ENCODE assay signal across 9 mouse cellular contexts in genomic region chr1:74313049-74313692, GRCm38 (mm10). TPM values are rescaled to one million over a fixed set of nuclear protein-coding genes. Genes with fewer than 3 reads are reported as not detected.
DNase-seq lines count a peak whose midpoint lies in the region; ATAC-seq and TF ChIP-seq lines count a peak whose summit lies in the region.
"Had no signal": no experiment of that assay in that cellular context is flagged by ENCODE, and none has a peak within 500 bp of the region (broad histone marks: within the 10 kb centered on the region; RNA-seq: fewer than 3 reads in every experiment).

No protein-coding gene starts in this region.

- no peaks in the 10 kb centered on the region for H3K4me1 ChIP-seq in forebrain, embryonic 16.5 days (replicated peaks; ENCODE audit: control insufficient read depth, insufficient read depth, low read length)
- no peaks in the 10 kb centered on the region for H3K4me1 ChIP-seq in limb, embryonic 13.5 days
- H3K4me1 ChIP-seq in midbrain, embryonic 14.5 days (ENCODE audit: control insufficient read depth, insufficient read depth, low read length) = no peaks in the 10 kb centered on the region
- peaks cover 4% of the 10 kb centered on the region for H3K4me1 ChIP-seq in stomach, postnatal 0 days (replicated peaks; ENCODE audit: control insufficient read depth, insufficient read depth)

- 2% methylated on average over 3 of the region's 3 CpGs for WGBS in forebrain, embryonic 16.5 days
- WGBS in limb, embryonic 13.5 days = 5% methylated on average over 3 of the region's 3 CpGs
- WGBS in midbrain, embryonic 14.5 days = 4% methylated on average over 3 of the region's 3 CpGs
- WGBS in stomach, postnatal 0 days = 3% methylated on average over 3 of the region's 3 CpGs

- H3K4me2 ChIP-seq in forebrain, embryonic 16.5 days (ENCODE audit: low read length) = no peak overlapping the region
- no peak overlapping the region for H3K4me2 ChIP-seq in limb, embryonic 13.5 days (replicated peaks)
- no peak overlapping the region for H3K4me2 ChIP-seq in midbrain, embryonic 14.5 days (ENCODE audit: low read length)
- no peak overlapping the region for H3K4me2 ChIP-seq in stomach, postnatal 0 days (replicated peaks; ENCODE audit: low read depth)

- ATAC-seq in forebrain, embryonic 16.5 days = peak; percentile 72
- ATAC-seq in inflammation-experienced regulatory T-cells, adult 6 months = peak; percentile 83
- peak; percentile 57; the same call in 1 of the 2 replicates for ATAC-seq in limb, embryonic 13.5 days (ENCODE audit: low FRiP score, low read depth)
- ATAC-seq in midbrain, embryonic 14.5 days (ENCODE audit: low FRiP score, low TSS enrichment) = no peak
- ATAC-seq in stomach, postnatal 0 days (ENCODE audit: low FRiP score, low TSS enrichment) = peak; percentile 28; the same call in 1 of the 2 replicates

- H3K36me3 ChIP-seq in forebrain, embryonic 16.5 days (ENCODE audit: control insufficient read depth, insufficient read depth) = no peaks in the 10 kb centered on the region
- H3K36me3 ChIP-seq in limb, embryonic 13.5 days = no peaks in the 10 kb centered on the region
- no peaks in the 10 kb centered on the region for H3K36me3 ChIP-seq in midbrain, embryonic 14.5 days (ENCODE audit: control insufficient read depth, insufficient read depth, low read length)
- H3K36me3 ChIP-seq in stomach, postnatal 0 days (ENCODE audit: control insufficient read depth, insufficient read depth, low read length) = no peaks in the 10 kb centered on the region

- H3K9ac ChIP-seq in forebrain, embryonic 16.5 days (replicated peaks; ENCODE audit: low read depth, low read length) = no peak overlapping the region
- H3K9ac ChIP-seq in limb, embryonic 13.5 days = no peak overlapping the region
- H3K9ac ChIP-seq in midbrain, embryonic 14.5 days (replicated peaks; ENCODE audit: low read length) = no peak overlapping the region
- H3K9ac ChIP-seq in stomach, postnatal 0 days (ENCODE audit: low read length) = no peak overlapping the region

- H3K4me3 ChIP-seq in gastrocnemius, adult 2 months = no peak overlapping the region
- H3K4me3 ChIP-seq in forebrain, embryonic 16.5 days (replicated peaks; ENCODE audit: low read length) = no peak overlapping the region
- no peak overlapping the region for H3K4me3 ChIP-seq in limb, embryonic 13.5 days
- H3K4me3 ChIP-seq in midbrain, embryonic 14.5 days (replicated peaks; ENCODE audit: low read depth, low read length) = no peak overlapping the region
- H3K4me3 ChIP-seq in stomach, postnatal 0 days (ENCODE audit: low read depth, low read length) = no peak overlapping the region

- no peaks in the 10 kb centered on the region for H3K27me3 ChIP-seq in forebrain, embryonic 16.5 days (replicated peaks; ENCODE audit: control insufficient read depth, insufficient read depth, low read length)
- no peaks in the 10 kb centered on the region for H3K27me3 ChIP-seq in limb, embryonic 13.5 days
- H3K27me3 ChIP-seq in midbrain, embryonic 14.5 days (ENCODE audit: control insufficient read depth, insufficient read depth, low read length) = no peaks in the 10 kb centered on the region
- no peaks in the 10 kb centered on the region for H3K27me3 ChIP-seq in stomach, postnatal 0 days (ENCODE audit: control insufficient read depth, insufficient read depth, low read length)

- H3K27ac ChIP-seq in gastrocnemius, adult 2 months = no peak overlapping the region
- H3K27ac ChIP-seq in forebrain, embryonic 16.5 days (ENCODE audit: low read length) = no peak overlapping the region
- no peak overlapping the region for H3K27ac ChIP-seq in limb, embryonic 13.5 days
- H3K27ac ChIP-seq in midbrain, embryonic 14.5 days (replicated peaks; ENCODE audit: low read depth, low read length) = no peak overlapping the region
- H3K27ac ChIP-seq in stomach, postnatal 0 days (replicated peaks) = no peak overlapping the region

- peak; percentile 48 for DNase-seq in gastrocnemius, adult 2 months
- DNase-seq in gastrocnemius, postnatal 10 days = no peak
- DNase-seq in c-Kit-positive CD71-negative TER-119-negative erythroid progenitor cells, embryonic 14.5 days (ENCODE audit: low read depth) = peak; percentile 72
- peak; percentile 92 for DNase-seq in midbrain, embryonic 14.5 days
- DNase-seq in stomach, postnatal 0 days (ENCODE audit: low spot score) = peak; percentile 58

- TF ChIP-seq CTCF in gastrocnemius, adult 2 months (IDR thresholded peaks at IDR 0.05) = peak; percentile 94; the same call in 1 of the 2 replicates
- peak; percentile 97 for TF ChIP-seq CTCF in stomach, postnatal 0 days (IDR thresholded peaks at IDR 0.05; ENCODE audit: low read depth)

- H3K9me3 ChIP-seq in forebrain, embryonic 16.5 days (ENCODE audit: control insufficient read depth, low read length) = no peaks in the 10 kb centered on the region
- no peaks in the 10 kb centered on the region for H3K9me3 ChIP-seq in limb, embryonic 13.5 days
- H3K9me3 ChIP-seq in midbrain, embryonic 14.5 days (ENCODE audit: control insufficient read depth, low read length) = no peaks in the 10 kb centered on the region
- no peaks in the 10 kb centered on the region for H3K9me3 ChIP-seq in stomach, postnatal 0 days (ENCODE audit: control insufficient read depth, low read length)

- TF ChIP-seq EP300 in stomach, postnatal 0 days (optimal IDR thresholded peaks at IDR 0.05) = no peak

- intact Hi-C loops in gastrocnemius, adult 2 months (cut with DNase I) = loop anchor here (1.0 to 2.0 kb wide), 2 partner anchors 49 to 140 kb away; partner anchors contain the start of gene Catip

RNA-seq across cellular contexts. Expression of gene Tmbim1, which starts 7.7 kb away (rescaled TPM):
- 10 to 100 TPM; 35.2 to 35.4 TPM for total RNA-seq in gastrocnemius, adult 2 months (2021)
- total RNA-seq in gastrocnemius, postnatal 10 days (2021) = 10 to 100 TPM; 43.5 to 50.3 TPM
- polyA plus RNA-seq in forebrain, embryonic 16.5 days (2015; fragmentation: Nextera tagmentation; extraction: Ambion mirVana) = 6.9 and 7.7 TPM in 2 replicates
- 10 to 100 TPM; 15.7 to 27.4 (median 17.9) TPM for polyA plus RNA-seq in inflammation-experienced regulatory T-cells, adult 6 months (2017; shearing (Covaris generic))
- polyA plus RNA-seq in limb, embryonic 13.5 days (2015; fragmentation: Nextera tagmentation; extraction: Ambion mirVana) = 30.6 and 31.7 TPM in 2 replicates
- 3.8 and 5.6 TPM in 2 replicates for polyA plus RNA-seq in midbrain, embryonic 14.5 days (2014; fragmentation: Nextera tagmentation; extraction: Ambion mirVana)
- polyA plus RNA-seq in stomach, postnatal 0 days (2015; fragmentation: Nextera tagmentation; extraction: Ambion mirVana) = 109 and 118 TPM in 2 replicates

RNA-seq across cellular contexts. Expression of gene Pnkd, which starts 28.4 kb away (rescaled TPM):
- 10 to 100 TPM; 45.4 to 70.5 TPM for total RNA-seq in gastrocnemius, adult 2 months (2021)
- 10 to 100 TPM; 69.7 to 70.5 TPM for total RNA-seq in gastrocnemius, postnatal 10 days (2021)
- 98.4 and 105 TPM in 2 replicates for polyA plus RNA-seq in forebrain, embryonic 16.5 days (2015; fragmentation: Nextera tagmentation; extraction: Ambion mirVana)
- polyA plus RNA-seq in inflammation-experienced regulatory T-cells, adult 6 months (2017; shearing (Covaris generic)) = 100 to 1,000 TPM in 1 of 3 experiments, 10 to 100 TPM in 2; 90.4 to 101 (median 95.6) TPM
- polyA plus RNA-seq in limb, embryonic 13.5 days (2015; fragmentation: Nextera tagmentation; extraction: Ambion mirVana) = 108 and 112 TPM in 2 replicates
- 99.0 and 107 TPM in 2 replicates for polyA plus RNA-seq in midbrain, embryonic 14.5 days (2014; fragmentation: Nextera tagmentation; extraction: Ambion mirVana)
- polyA plus RNA-seq in stomach, postnatal 0 days (2015; fragmentation: Nextera tagmentation; extraction: Ambion mirVana) = 84.8 and 88.2 TPM in 2 replicates

RNA-seq across cellular contexts. Expression of gene Aamp, which starts 28.6 kb away (rescaled TPM):
- total RNA-seq in gastrocnemius, adult 2 months (2021) = 10 to 100 TPM; 69.4 to 76.1 TPM
- total RNA-seq in gastrocnemius, postnatal 10 days (2021) = 10 to 100 TPM; 90.7 to 94.4 TPM
- polyA plus RNA-seq in forebrain, embryonic 16.5 days (2015; fragmentation: Nextera tagmentation; extraction: Ambion mirVana) = 216 and 225 TPM in 2 replicates
- polyA plus RNA-seq in inflammation-experienced regulatory T-cells, adult 6 months (2017; shearing (Covaris generic)) = 100 to 1,000 TPM; 150 to 222 (median 210) TPM
- 220 and 232 TPM in 2 replicates for polyA plus RNA-seq in limb, embryonic 13.5 days (2015; fragmentation: Nextera tagmentation; extraction: Ambion mirVana)
- 184 and 205 TPM in 2 replicates for polyA plus RNA-seq in midbrain, embryonic 14.5 days (2014; fragmentation: Nextera tagmentation; extraction: Ambion mirVana)
- polyA plus RNA-seq in stomach, postnatal 0 days (2015; fragmentation: Nextera tagmentation; extraction: Ambion mirVana) = 154 and 157 TPM in 2 replicates

RNA-seq across cellular contexts. Expression of gene Gpbar1, which starts 34.8 kb away (rescaled TPM):
- total RNA-seq in gastrocnemius, adult 2 months (2021) = not detected
- total RNA-seq in gastrocnemius, postnatal 10 days (2021) = under 1 TPM in 1 of 2 experiments, not detected in 1; 0.25 TPM
- 0.20 TPM in 1 of 2 replicates, not detected in the other for polyA plus RNA-seq in forebrain, embryonic 16.5 days (2015; fragmentation: Nextera tagmentation; extraction: Ambion mirVana)
- polyA plus RNA-seq in inflammation-experienced regulatory T-cells, adult 6 months (2017; shearing (Covaris generic)) = under 1 TPM in 1 of 3 experiments, not detected in 2; 0.34 TPM
- polyA plus RNA-seq in limb, embryonic 13.5 days (2015; fragmentation: Nextera tagmentation; extraction: Ambion mirVana) = 0.18 and 0.31 TPM in 2 replicates
- 0.27 and 0.39 TPM in 2 replicates for polyA plus RNA-seq in midbrain, embryonic 14.5 days (2014; fragmentation: Nextera tagmentation; extraction: Ambion mirVana)
- 0.51 and 0.63 TPM in 2 replicates for polyA plus RNA-seq in stomach, postnatal 0 days (2015; fragmentation: Nextera tagmentation; extraction: Ambion mirVana)
- total RNA-seq: left cerebral cortex, postnatal 36 days had no signal

RNA-seq across cellular contexts. Expression of gene Catip, which starts 48.7 kb away (rescaled TPM):
- total RNA-seq in gastrocnemius, adult 2 months (2021) = under 1 TPM in 1 of 2 experiments, not detected in 1; 0.13 TPM
- under 1 TPM; 0.16 to 0.36 TPM for total RNA-seq in gastrocnemius, postnatal 10 days (2021)
- 1.0 and 1.2 TPM in 2 replicates for polyA plus RNA-seq in forebrain, embryonic 16.5 days (2015; fragmentation: Nextera tagmentation; extraction: Ambion mirVana)
- not detected for polyA plus RNA-seq in inflammation-experienced regulatory T-cells, adult 6 months (2017; shearing (Covaris generic))
- 1.2 and 1.5 TPM in 2 replicates for polyA plus RNA-seq in limb, embryonic 13.5 days (2015; fragmentation: Nextera tagmentation; extraction: Ambion mirVana)
- 0.30 and 0.57 TPM in 2 replicates for polyA plus RNA-seq in midbrain, embryonic 14.5 days (2014; fragmentation: Nextera tagmentation; extraction: Ambion mirVana)
- 0.50 and 0.73 TPM in 2 replicates for polyA plus RNA-seq in stomach, postnatal 0 days (2015; fragmentation: Nextera tagmentation; extraction: Ambion mirVana)
